Mouse (Mus musculus) heart, postnatal 0 days (tissue): ENCODE results near the gene Pea15a. TPM values are rescaled to one million over a fixed set of nuclear protein-coding genes. Genes with fewer than 3 reads are reported as not detected.

Source experiments
- ATAC-seq: fragments of 200-750 bp; cut with Nextera tagmentation; 2 replicates; pipeline ENCODE4 v1.8.0; 2017; ENCODE audit warnings: low read depth, moderate number of reproducible peaks, moderate library complexity; ENCODE audit not compliant: insufficient read depth
- DNase-seq: peaks from one replicate; pipeline ENCODE4 v3.0.0-alpha.2; 2016; ENCODE audit warnings: low spot score
- H3K27ac ChIP-seq: fragments of 300-500 bp; sonication (generic); 2 replicates; pipeline ENCODE4 v1.5.1; 2014; ENCODE audit warnings: low read depth, mild to moderate bottlenecking
- H3K27me3 ChIP-seq: fragments of 300-500 bp; sonication (generic); 2 replicates; pipeline ENCODE4 v1.6.1; 2014; ENCODE audit warnings: low read length, mixed read lengths; ENCODE audit not compliant: control insufficient read depth, insufficient read depth
- H3K36me3 ChIP-seq: fragments of 300-500 bp; sonication (generic); replicated peaks from 2 replicates; pipeline ENCODE4 v1.6.1; 2014; ENCODE audit warnings: low read length, mixed read lengths; ENCODE audit not compliant: control insufficient read depth, insufficient read depth
- H3K4me1 ChIP-seq: fragments of 300-500 bp; sonication (generic); 2 replicates; pipeline ENCODE4 v1.6.1; 2014; ENCODE audit warnings: antibody characterized with exemption; ENCODE audit not compliant: control insufficient read depth, insufficient read depth
- H3K4me2 ChIP-seq: fragments of 300-500 bp; sonication (generic); 2 replicates; pipeline ENCODE4 v1.6.1; 2014; ENCODE audit warnings: low read depth, mild to moderate bottlenecking, low read length, moderate library complexity
- H3K4me3 ChIP-seq: fragments of 300-500 bp; sonication (generic); 2 replicates; pipeline ENCODE4 v1.5.1; 2014; ENCODE audit warnings: low read depth, low read length
- H3K9ac ChIP-seq: fragments of 300-500 bp; sonication (generic); replicated peaks from 2 replicates; pipeline ENCODE4 v1.6.1; 2014; ENCODE audit warnings: low read depth, low read length, mixed read lengths
- H3K9me3 ChIP-seq: fragments of 300-500 bp; sonication (generic); replicated peaks from 2 replicates; pipeline ENCODE4 v1.6.1; 2016; ENCODE audit warnings: low read length; ENCODE audit not compliant: control insufficient read depth
- CTCF ChIP-seq: IDR thresholded peaks from 2 replicates; pipeline ENCODE4 v1.5.1; 2016; ENCODE audit warnings: antibody characterized with exemption, control low read depth, low read depth
- EP300 ChIP-seq: IDR thresholded peaks from 2 replicates; pipeline ENCODE4 v1.6.1; 2016; ENCODE audit warnings: antibody characterized with exemption, low read depth
- WGBS: fragments of 180-500 bp; shearing (Covaris S2); extraction: QIAGEN DNeasy Blood & Tissue Kit; methylation state at CpG from one replicate; pipeline ENCODE4 v1.1.7; 2014; 5-methylcytosine and 5-hydroxymethylcytosine counted together
- polyA plus RNA-seq: library from polyadenylated mRNA; unstranded; fragments of >200 nt; fragmentation: Nextera tagmentation; extraction: Ambion mirVana; gene quantifications from 2 replicates; pipeline ENCODE4 v1.2.1, GENCODE M21; 2015
- total RNA-seq: library from RNA; depleted of rRNA; stranded (reverse); fragments of >200 nt; gene quantifications from 2 replicates; pipeline ENCODE4 v1.2.3, GENCODE M21; 2014; ENCODE audit warnings: low replicate concordance

The Pea15a gene
- total and polyA plus RNA-seq, 2 experiments from 2014 or later: 99.3 to 105 TPM

GRCm38 (mm10) chr1:172200161-172200560, 6.4 kb downstream of the Pea15a start:
- H3K36me3 ChIP-seq: peaks cover 59% of the 10 kb centered on the region
- peaks cover 41% of the 10 kb centered on the region for H3K4me1 ChIP-seq
- no peaks in the 10 kb centered on the region for H3K9me3 ChIP-seq
- H3K9ac ChIP-seq: no peak overlapping the region
- 70% methylated on average over 5 of the region's 5 CpGs for WGBS
- H3K27ac ChIP-seq: 0 out of 2 replicates have a peak overlapping the region, but pooled peaks have one; percentile 13
- no peak for TF ChIP-seq CTCF
- no peak for TF ChIP-seq EP300
- DNase-seq (no peak), ATAC-seq (no peak)
- no peak overlapping the region for H3K4me2 ChIP-seq
- H3K4me3 ChIP-seq: no peak overlapping the region
- H3K27me3 ChIP-seq: no peaks in the 10 kb centered on the region

GRCm38 (mm10) chr1:172198996-172199395, 7.6 kb downstream of the Pea15a start:
- TF ChIP-seq CTCF (no peak), EP300 (no peak)
- H3K9me3 ChIP-seq: no peaks in the 10 kb centered on the region
- no peak for ATAC-seq
- peaks cover 71% of the 10 kb centered on the region for H3K36me3 ChIP-seq
- no peak overlapping the region for H3K27ac ChIP-seq
- no peaks in the 10 kb centered on the region for H3K27me3 ChIP-seq
- H3K4me1 ChIP-seq: peaks cover 32% of the 10 kb centered on the region
- no peak overlapping the region for H3K9ac ChIP-seq
- no peak overlapping the region for H3K4me3 ChIP-seq
- 76% methylated on average over 4 of the region's 4 CpGs for WGBS
- H3K4me2 ChIP-seq: no peak overlapping the region
- no peak for DNase-seq

GRCm38 (mm10) chr1:172198316-172198715, 8.3 kb downstream of the Pea15a start:
- Histone ChIP-seq H3K27me3 (no peaks in the 10 kb centered on the region), H3K27ac (no peak overlapping the region), H3K9me3 (no peaks in the 10 kb centered on the region), H3K4me3 (no peak overlapping the region), H3K4me2 (no peak overlapping the region), H3K9ac (no peak overlapping the region), H3K4me1 (peaks cover 26% of the 10 kb centered on the region), H3K36me3 (peaks cover 77% of the 10 kb centered on the region)
- 84% methylated on average over 8 of the region's 8 CpGs for WGBS
- TF ChIP-seq CTCF (no peak), EP300 (no peak)
- no peak for DNase-seq
- no peak for ATAC-seq

DNA sequence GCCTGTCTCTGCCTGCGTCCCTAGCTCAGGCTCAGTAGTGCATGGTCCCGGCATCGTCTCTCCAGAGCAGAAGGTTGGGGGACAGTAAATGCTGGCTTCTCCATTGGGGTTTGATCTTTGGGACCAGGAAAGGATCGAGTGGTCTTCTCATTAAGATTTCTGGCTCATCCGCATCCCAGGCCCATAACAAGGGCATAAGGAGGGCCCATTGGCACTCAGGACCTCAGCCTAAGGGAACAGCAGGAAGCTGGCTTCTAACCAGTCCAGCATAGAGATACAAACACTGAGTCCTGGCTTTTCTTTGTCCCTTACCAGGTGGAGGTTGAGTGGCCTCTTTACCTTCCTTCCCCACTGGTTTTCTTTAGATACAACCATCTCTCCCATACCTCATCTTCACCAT, 8.8 kb downstream of the Pea15a start:
- 62% methylated on average over 5 of the region's 5 CpGs for WGBS
- Histone ChIP-seq H3K4me3 (no peak overlapping the region), H3K4me1 (peaks cover 21% of the 10 kb centered on the region), H3K27ac (no peak overlapping the region), H3K27me3 (no peaks in the 10 kb centered on the region), H3K36me3 (peaks cover 72% of the 10 kb centered on the region), H3K9me3 (no peaks in the 10 kb centered on the region), H3K4me2 (no peak overlapping the region), H3K9ac (no peak overlapping the region)
- TF ChIP-seq CTCF (no peak), EP300 (no peak)
- ATAC-seq: no peak
- DNase-seq: no peak

- no peak overlapping the region for H3K27ac ChIP-seq
- no peak for DNase-seq
- H3K9me3 ChIP-seq: no peaks in the 10 kb centered on the region
- H3K4me2 ChIP-seq: no peak overlapping the region
- peaks cover 14% of the 10 kb centered on the region for H3K4me1 ChIP-seq
- no peak overlapping the region for H3K4me3 ChIP-seq
- no peak for ATAC-seq
- no peak overlapping the region for H3K9ac ChIP-seq
- H3K36me3 ChIP-seq: peaks cover 77% of the 10 kb centered on the region
- no peaks in the 10 kb centered on the region for H3K27me3 ChIP-seq
- TF ChIP-seq EP300: no peak
- TF ChIP-seq CTCF: no peak
- 78% methylated on average over 3 of the region's 3 CpGs for WGBS
Observed at GRCm38 (mm10) chr1:172197146-172197545, 9.5 kb downstream of the Pea15a start.

DNA sequence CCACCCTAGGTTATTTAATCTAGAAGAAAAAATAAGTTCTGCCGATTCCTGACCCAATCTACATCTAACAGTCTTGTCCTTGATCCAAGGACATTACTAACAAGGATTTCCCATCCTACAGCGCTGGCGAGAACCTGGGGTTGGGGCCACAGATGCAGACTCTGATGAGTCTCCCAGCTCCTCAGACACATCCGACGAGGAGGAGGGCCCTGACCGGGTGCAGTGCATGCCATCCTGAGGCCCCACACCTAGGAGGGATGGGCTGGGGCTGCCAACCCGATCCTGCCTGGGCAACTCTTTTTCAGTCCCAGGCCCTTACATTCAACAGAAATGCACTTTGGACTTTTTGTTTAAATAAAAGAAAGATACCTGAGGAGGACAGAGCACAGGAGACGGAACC, 12.2 kb downstream of the Pea15a start:
- DNase-seq: no peak
- H3K9me3 ChIP-seq: no peaks in the 10 kb centered on the region
- no peak overlapping the region for H3K9ac ChIP-seq
- H3K27me3 ChIP-seq: no peaks in the 10 kb centered on the region
- peaks cover 86% of the 10 kb centered on the region for H3K36me3 ChIP-seq
- no peak for TF ChIP-seq CTCF
- no peak for TF ChIP-seq EP300
- no peak overlapping the region for H3K4me3 ChIP-seq
- H3K4me2 ChIP-seq: no peak overlapping the region
- no peak overlapping the region for H3K27ac ChIP-seq
- 67% methylated on average over 8 of the region's 8 CpGs for WGBS
- no peak for ATAC-seq
- H3K4me1 ChIP-seq: no peaks in the 10 kb centered on the region
